Mouse (Mus musculus) lung, embryonic 15.5 days (tissue): Measurements from ENCODE around the gene Mmel1. TPM values are rescaled to one million over a fixed set of nuclear protein-coding genes. Genes with fewer than 3 reads are reported as not detected.

Source experiments
- ATAC-seq: fragments of 200-750 bp; cut with Nextera tagmentation; 2 replicates; pipeline ENCODE4 v1.8.0; 2017; ENCODE audit warnings: moderate number of reproducible peaks, borderline replicate concordance; ENCODE audit not compliant: low FRiP score, low TSS enrichment; ENCODE audit errors: extremely low read depth
- H3K27ac ChIP-seq: fragments of 300-500 bp; sonication (generic); 2 replicates; pipeline ENCODE4 v1.5.1; 2015; ENCODE audit warnings: moderate library complexity, mild to moderate bottlenecking, inconsistent platforms
- H3K27me3 ChIP-seq: fragments of 300-500 bp; sonication (generic); 2 replicates; pipeline ENCODE4 v1.6.1; 2015; ENCODE audit warnings: inconsistent platforms
- H3K36me3 ChIP-seq: fragments of 300-500 bp; sonication (generic); 2 replicates; pipeline ENCODE4 v1.6.1; 2015; ENCODE audit warnings: inconsistent platforms
- H3K4me1 ChIP-seq: fragments of 300-500 bp; sonication (generic); 2 replicates; pipeline ENCODE4 v1.6.1; 2015; ENCODE audit warnings: inconsistent platforms
- H3K4me2 ChIP-seq: fragments of 300-500 bp; sonication (generic); 2 replicates; pipeline ENCODE4 v1.6.1; 2015; ENCODE audit warnings: inconsistent platforms, mild to moderate bottlenecking, moderate library complexity
- H3K4me3 ChIP-seq: fragments of 300-500 bp; sonication (generic); 2 replicates; pipeline ENCODE4 v1.5.1; 2015; ENCODE audit warnings: mild to moderate bottlenecking, inconsistent platforms
- H3K9ac ChIP-seq: fragments of 300-500 bp; sonication (generic); 2 replicates; pipeline ENCODE4 v1.6.1; 2015; ENCODE audit warnings: inconsistent platforms
- H3K9me3 ChIP-seq: fragments of 300-500 bp; sonication (generic); 2 replicates; pipeline ENCODE4 v1.6.1; 2016; ENCODE audit warnings: inconsistent platforms
- WGBS: fragments of 180-500 bp; shearing (Covaris S2); methylation state at CpG from one replicate; pipeline ENCODE4 v1.1.7; 2015; 5-methylcytosine and 5-hydroxymethylcytosine counted together
- polyA plus RNA-seq: library from polyadenylated mRNA; unstranded; fragments of >200 nt; fragmentation: Nextera tagmentation; extraction: Ambion mirVana; gene quantifications from 2 replicates; pipeline ENCODE4 v1.2.1, GENCODE M21; 2015

Gene Mmel1
- polyA plus RNA-seq, 1 experiment from 2014 or later: 0.26 TPM

- ATAC-seq: no peak; the same call in 1 of the 2 replicates
- no peak overlapping the region for H3K4me2 ChIP-seq
- no peaks in the 10 kb centered on the region for H3K9me3 ChIP-seq
Measured at GRCm38 (mm10) chr4:154929088-154929660, 59.8 kb downstream of the Mmel1 start.

DNA sequence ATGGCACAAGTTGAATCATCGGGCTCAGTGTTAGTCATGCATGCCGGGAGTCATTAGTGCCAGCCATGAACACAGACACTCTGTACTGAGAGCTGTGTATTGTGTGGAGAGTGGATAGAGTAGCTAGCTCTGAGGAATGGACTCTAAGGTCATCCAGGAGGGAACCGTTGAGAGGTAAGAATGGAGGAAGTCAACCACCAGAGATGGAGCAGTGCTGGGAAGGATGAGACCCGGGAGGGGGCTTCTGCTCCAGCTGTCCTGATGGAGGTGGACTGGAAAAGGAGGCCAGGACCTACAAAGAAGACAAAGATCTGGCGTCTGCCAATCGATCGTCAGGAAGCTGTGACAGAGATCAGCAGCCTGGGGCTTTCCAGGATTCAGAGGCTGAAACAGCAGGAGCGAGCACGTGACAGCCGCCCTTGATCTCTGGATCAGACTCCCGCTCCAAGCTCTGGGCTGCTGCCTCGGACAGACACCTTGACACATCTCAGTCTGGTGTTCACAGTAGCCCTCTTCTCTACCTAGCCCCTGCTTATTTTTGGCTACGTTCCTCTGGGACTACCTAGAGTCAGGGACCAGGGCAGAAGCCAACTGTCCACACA lies 64.0 kb downstream of the Mmel1 start:
- peaks cover 3% of the 10 kb centered on the region for H3K4me1 ChIP-seq
- ATAC-seq: no peak
- H3K9ac ChIP-seq: no peak overlapping the region
- H3K4me3 ChIP-seq: no peak overlapping the region
- no peaks in the 10 kb centered on the region for H3K27me3 ChIP-seq
- H3K9me3 ChIP-seq: no peaks in the 10 kb centered on the region
- H3K4me2 ChIP-seq: no peak overlapping the region
- no peak overlapping the region for H3K27ac ChIP-seq
- H3K36me3 ChIP-seq: no peaks in the 10 kb centered on the region
- 47% methylated on average over 13 of the region's 13 CpGs for WGBS

More at GRCm38 (mm10) chr4:154929088-154929660, 59.8 kb downstream of the Mmel1 start:
- Histone ChIP-seq H3K27ac (no peak overlapping the region), H3K27me3 (no peaks in the 10 kb centered on the region), H3K4me3 (no peak overlapping the region), H3K36me3 (no peaks in the 10 kb centered on the region), H3K9ac (no peak overlapping the region), H3K4me1 (peaks cover 17% of the 10 kb centered on the region)
- WGBS: 73% methylated on average over 12 of the region's 12 CpGs

- no peak overlapping the region for H3K27ac ChIP-seq
- H3K27me3 ChIP-seq: no peaks in the 10 kb centered on the region
- H3K9ac ChIP-seq: no peak overlapping the region
- ATAC-seq: no peak
- 75% methylated on average over 2 of the region's 2 CpGs for WGBS
- H3K4me1 ChIP-seq: no peaks in the 10 kb centered on the region
- no peak overlapping the region for H3K4me3 ChIP-seq
- H3K36me3 ChIP-seq: no peaks in the 10 kb centered on the region
- H3K9me3 ChIP-seq: no peaks in the 10 kb centered on the region
- H3K4me2 ChIP-seq: no peak overlapping the region
Measured at GRCm38 (mm10) chr4:154934800-154935199, 65.4 kb downstream of the Mmel1 start.

DNA sequence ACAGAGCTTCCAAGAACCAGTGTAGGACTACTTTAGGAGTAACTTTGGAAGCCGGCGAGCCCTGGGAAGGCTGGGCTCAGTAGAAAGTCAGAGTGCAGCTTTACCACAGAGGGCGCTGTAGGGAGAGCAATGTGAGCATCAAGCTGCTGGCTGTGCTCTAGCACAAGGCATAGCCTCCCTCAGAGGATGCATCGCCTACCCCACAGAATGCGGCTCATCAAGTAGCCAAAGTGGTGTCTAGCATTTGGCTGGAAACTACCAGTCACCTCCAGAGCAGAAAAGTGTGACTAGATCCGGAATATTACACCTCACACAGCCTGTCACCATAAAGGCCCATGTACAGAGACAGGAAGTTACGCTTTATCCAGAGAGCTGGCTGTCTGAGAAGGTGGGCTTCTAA lies 66.4 kb downstream of the Mmel1 start:
- Histone ChIP-seq H3K4me2 (no peak overlapping the region), H3K27me3 (no peaks in the 10 kb centered on the region), H3K36me3 (no peaks in the 10 kb centered on the region), H3K9me3 (no peaks in the 10 kb centered on the region), H3K4me3 (no peak overlapping the region), H3K4me1 (no peaks in the 10 kb centered on the region), H3K27ac (no peak overlapping the region), H3K9ac (no peak overlapping the region)
- ATAC-seq: no peak
- 72% methylated on average over 7 of the region's 7 CpGs for WGBS

GRCm38 (mm10) chr4:154936542-154937255 lies 67.3 kb downstream of the Mmel1 start:
- 50% methylated on average over 8 of the region's 8 CpGs for WGBS
- H3K9me3 ChIP-seq: no peaks in the 10 kb centered on the region
- no peak overlapping the region for H3K9ac ChIP-seq
- no peak overlapping the region for H3K27ac ChIP-seq
- H3K4me2 ChIP-seq: no peak overlapping the region
- H3K27me3 ChIP-seq: no peaks in the 10 kb centered on the region
- no peaks in the 10 kb centered on the region for H3K36me3 ChIP-seq
- H3K4me1 ChIP-seq: no peaks in the 10 kb centered on the region
- no peak overlapping the region for H3K4me3 ChIP-seq
- ATAC-seq: no peak

- Histone ChIP-seq H3K27me3 (no peaks in the 10 kb centered on the region), H3K4me3 (no peak overlapping the region), H3K9me3 (no peaks in the 10 kb centered on the region), H3K27ac (no peak overlapping the region), H3K36me3 (no peaks in the 10 kb centered on the region), H3K4me1 (no peaks in the 10 kb centered on the region), H3K9ac (no peak overlapping the region), H3K4me2 (no peak overlapping the region)
- 68% methylated on average over 1 of the region's 1 CpGs for WGBS
- no peak for ATAC-seq
Measured at GRCm38 (mm10) chr4:154937746-154938145, 68.4 kb downstream of the Mmel1 start.

DNA sequence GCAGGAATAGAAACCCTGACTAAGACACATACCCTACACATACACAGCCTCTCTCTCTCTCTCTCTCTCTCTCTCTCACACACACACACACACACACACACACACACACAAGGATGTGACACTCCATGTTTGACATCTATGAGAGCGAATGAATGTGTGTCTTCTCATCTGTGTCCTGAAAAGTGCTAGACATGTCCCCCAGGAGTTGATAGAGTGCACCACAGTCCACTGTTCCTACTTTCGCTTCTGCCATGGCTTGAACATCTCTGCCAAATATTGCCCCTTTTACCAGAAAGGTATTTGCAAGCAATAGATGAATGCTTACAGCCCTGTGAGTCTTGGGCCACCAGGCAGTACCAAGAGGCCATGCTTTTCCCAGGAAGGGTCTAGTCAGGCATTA lies 70.8 kb downstream of the Mmel1 start:
- no peak for ATAC-seq
- Histone ChIP-seq H3K27ac (no peak overlapping the region), H3K4me3 (no peak overlapping the region), H3K36me3 (no peaks in the 10 kb centered on the region), H3K9ac (no peak overlapping the region), H3K9me3 (no peaks in the 10 kb centered on the region), H3K27me3 (no peaks in the 10 kb centered on the region), H3K4me2 (no peak overlapping the region), H3K4me1 (no peaks in the 10 kb centered on the region)
- WGBS: 78% methylated on average over 2 of the region's 2 CpGs

GRCm38 (mm10) chr4:154941831-154942230 lies 72.4 kb downstream of the Mmel1 start:
- H3K36me3 ChIP-seq: no peaks in the 10 kb centered on the region
- ATAC-seq: no peak
- no peaks in the 10 kb centered on the region for H3K9me3 ChIP-seq
- no peak overlapping the region for H3K4me2 ChIP-seq
- H3K9ac ChIP-seq: no peak overlapping the region
- H3K4me3 ChIP-seq: no peak overlapping the region
- peaks cover 8% of the 10 kb centered on the region for H3K4me1 ChIP-seq
- no peaks in the 10 kb centered on the region for H3K27me3 ChIP-seq
- 79% methylated on average over 5 of the region's 5 CpGs for WGBS
- no peak overlapping the region for H3K27ac ChIP-seq

- H3K4me2 ChIP-seq: no peak overlapping the region
- H3K27me3 ChIP-seq: no peaks in the 10 kb centered on the region
- 78% methylated on average over 10 of the region's 10 CpGs for WGBS
Measured at GRCm38 (mm10) chr4:154942632-154943322, 73.4 kb downstream of the Mmel1 start.

GRCm38 (mm10) chr4:154943323-154944039 lies 74.1 kb downstream of the Mmel1 start:
- WGBS: 78% methylated on average over 6 of the region's 6 CpGs
- Histone ChIP-seq H3K4me3 (no peak overlapping the region), H3K27me3 (peaks cover 5% of the 10 kb centered on the region)

More at GRCm38 (mm10) chr4:154942632-154943322, 73.4 kb downstream of the Mmel1 start:
- peaks cover 8% of the 10 kb centered on the region for H3K4me1 ChIP-seq
- no peak overlapping the region for H3K4me3 ChIP-seq
- ATAC-seq: no peak
- H3K36me3 ChIP-seq: no peaks in the 10 kb centered on the region
- H3K9ac ChIP-seq: no peak overlapping the region
- H3K9me3 ChIP-seq: no peaks in the 10 kb centered on the region
- H3K27ac ChIP-seq: no peak overlapping the region

DNA sequence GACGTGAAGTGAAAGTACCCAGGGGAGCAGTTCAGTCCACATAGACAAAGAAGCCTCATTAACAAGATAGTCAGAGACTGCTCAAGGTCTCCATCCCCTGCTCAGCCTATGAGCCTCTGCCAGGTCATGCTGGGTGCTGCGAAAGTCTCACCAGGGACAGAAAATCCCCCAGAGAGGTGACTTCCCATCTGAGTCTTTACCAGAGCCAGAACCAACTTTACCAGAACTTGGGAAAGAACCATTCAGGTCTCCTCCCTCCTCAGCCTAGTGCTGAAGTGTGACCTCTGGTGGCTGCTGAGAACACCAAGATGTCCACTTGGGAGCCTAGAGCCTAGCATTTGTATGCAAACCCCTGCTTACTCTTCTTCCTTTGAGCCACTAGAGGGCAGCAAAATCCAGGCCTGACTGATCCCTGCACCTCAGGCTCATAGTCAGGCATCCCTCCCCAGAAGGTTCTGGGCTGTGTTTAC lies 74.8 kb downstream of the Mmel1 start:
- peaks cover 16% of the 10 kb centered on the region for H3K4me1 ChIP-seq
- ATAC-seq: peak; percentile 62; the same call in 1 of the 2 replicates
- WGBS: 28% methylated on average over 2 of the region's 2 CpGs

More at GRCm38 (mm10) chr4:154943323-154944039, 74.1 kb downstream of the Mmel1 start:
- Histone ChIP-seq H3K27ac (no peak overlapping the region), H3K36me3 (no peaks in the 10 kb centered on the region), H3K9ac (no peak overlapping the region), H3K4me2 (no peak overlapping the region), H3K4me1 (peaks cover 13% of the 10 kb centered on the region), H3K9me3 (no peaks in the 10 kb centered on the region)
- no peak for ATAC-seq

More for the DNA sequence above, 74.8 kb downstream of the Mmel1 start:
- Histone ChIP-seq H3K9me3 (no peaks in the 10 kb centered on the region), H3K27ac (no peak overlapping the region), H3K36me3 (no peaks in the 10 kb centered on the region), H3K9ac (no peak overlapping the region), H3K27me3 (peaks cover 12% of the 10 kb centered on the region), H3K4me3 (no peak overlapping the region), H3K4me2 (no peak overlapping the region)
